Mouse (Mus musculus): Measurements from ENCODE around the gene Etnk2. TPM values are rescaled to one million over a fixed set of nuclear protein-coding genes. Genes with fewer than 3 reads are reported as not detected.

Etnk2 gene
- polyA plus RNA-seq, 1 experiment, result 0.18 TPM

- H3K27me3 ChIP-seq (ENCODE audit: control insufficient read depth, insufficient read depth, low read length), result no peaks in the 10 kb centered on the region
- H3K27ac ChIP-seq (ENCODE audit: control insufficient read depth, insufficient read depth, low read length), result no peak overlapping the region
- 95% methylated on average over 9 of the region's 9 CpGs for WGBS
- H3K36me3 ChIP-seq (ENCODE audit: control insufficient read depth, insufficient read depth, low read length), result no peaks in the 10 kb centered on the region
- TF ChIP-seq POLR2A (IDR thresholded peaks at IDR 0.05; ENCODE audit: control insufficient read depth, extremely low read depth, insufficient read depth, low read length, poor library complexity), result no peak
- TF ChIP-seq CTCF (IDR thresholded peaks at IDR 0.05; ENCODE audit: borderline replicate concordance, control insufficient read depth, extremely low read depth, insufficient read depth, low read length, poor library complexity), result no peak
- peaks cover 15% of the 10 kb centered on the region; the same call in 1 of the 2 replicates for H3K4me1 ChIP-seq (replicated peaks; ENCODE audit: control insufficient read depth, insufficient read depth, low read length)
- DNase-seq, result no peak
- no peak overlapping the region for H3K4me3 ChIP-seq (ENCODE audit: control insufficient read depth, insufficient read depth, low read length)
Measured at GRCm38 (mm10) chr1:133408321-133408720, 44.9 kb downstream of the Etnk2 start.

- Histone ChIP-seq H3K4me1 (replicated peaks; ENCODE audit: control insufficient read depth, insufficient read depth, low read length) (peaks cover 15% of the 10 kb centered on the region; the same call in 1 of the 2 replicates), H3K4me3 (ENCODE audit: control insufficient read depth, insufficient read depth, low read length) (no peak overlapping the region), H3K36me3 (ENCODE audit: control insufficient read depth, insufficient read depth, low read length) (no peaks in the 10 kb centered on the region), H3K27me3 (ENCODE audit: control insufficient read depth, insufficient read depth, low read length) (no peaks in the 10 kb centered on the region), H3K27ac (ENCODE audit: control insufficient read depth, insufficient read depth, low read length) (no peak overlapping the region)
- TF ChIP-seq POLR2A (IDR thresholded peaks at IDR 0.05; ENCODE audit: control insufficient read depth, extremely low read depth, insufficient read depth, low read length, poor library complexity) (no peak), CTCF (IDR thresholded peaks at IDR 0.05; ENCODE audit: borderline replicate concordance, control insufficient read depth, extremely low read depth, insufficient read depth, low read length, poor library complexity) (no peak)
- WGBS, result 94% methylated on average over 6 of the region's 6 CpGs
- DNase-seq, result no peak
Measured at GRCm38 (mm10) chr1:133408880-133409516, 45.6 kb downstream of the Etnk2 start.

DNA sequence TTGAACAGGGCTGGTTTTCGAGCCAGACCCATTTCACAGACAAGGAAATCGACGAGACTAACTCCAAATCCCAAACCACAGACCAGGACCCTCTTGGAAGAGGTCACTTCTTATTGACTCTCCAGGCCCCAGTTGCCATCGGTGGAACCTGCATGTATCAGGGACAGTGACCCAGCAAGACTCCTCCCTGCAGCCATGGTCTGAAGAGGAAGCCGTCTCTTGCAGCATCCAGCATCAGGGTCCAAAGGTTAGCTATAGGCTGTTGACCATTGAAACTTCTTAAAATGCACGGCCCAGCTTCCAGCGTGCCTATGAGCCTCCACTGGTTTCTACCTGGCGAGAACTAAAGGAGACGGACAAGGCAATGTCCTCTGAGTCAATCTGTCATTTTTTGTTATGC lies 46.4 kb downstream of the Etnk2 start:
- TF ChIP-seq POLR2A (IDR thresholded peaks at IDR 0.05; ENCODE audit: control insufficient read depth, extremely low read depth, insufficient read depth, low read length, poor library complexity) (no peak), CTCF (IDR thresholded peaks at IDR 0.05; ENCODE audit: borderline replicate concordance, control insufficient read depth, extremely low read depth, insufficient read depth, low read length, poor library complexity) (no peak)

DNA sequence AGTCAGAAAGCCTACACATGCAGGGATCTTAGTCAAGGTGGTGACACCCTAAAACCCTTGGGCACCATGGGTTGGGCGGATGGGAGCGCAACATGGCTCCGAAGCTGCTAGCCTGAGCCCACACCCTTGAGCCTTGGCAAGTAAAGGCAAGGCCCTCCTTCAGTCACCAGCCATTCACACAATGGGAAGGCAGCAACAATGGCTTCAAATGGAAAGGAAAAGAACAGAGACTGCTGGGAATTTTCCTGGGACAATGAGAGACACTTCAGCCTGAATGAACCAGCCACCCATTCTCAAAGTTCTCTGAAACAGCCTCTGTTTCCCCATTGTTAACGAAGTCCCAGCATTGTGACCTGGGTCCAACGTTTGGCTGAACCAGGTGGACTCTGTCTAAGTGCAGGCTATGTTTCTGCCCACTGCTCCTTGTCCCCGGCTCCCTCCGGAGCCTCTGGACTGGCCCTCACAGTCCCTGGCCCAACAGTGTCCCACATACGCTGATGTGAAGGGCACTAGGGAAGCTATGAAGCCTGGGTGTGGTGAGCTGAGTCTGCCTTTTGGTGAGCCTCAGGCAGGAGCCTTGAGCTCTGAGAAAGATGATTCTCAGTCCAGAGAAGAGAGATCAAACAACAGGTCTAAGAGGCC lies 48.3 kb downstream of the Etnk2 start:
- Histone ChIP-seq H3K4me3 (ENCODE audit: control insufficient read depth, insufficient read depth, low read length) (no peak overlapping the region), H3K36me3 (ENCODE audit: control insufficient read depth, insufficient read depth, low read length) (no peaks in the 10 kb centered on the region), H3K4me1 (replicated peaks; ENCODE audit: control insufficient read depth, insufficient read depth, low read length) (peaks cover 15% of the 10 kb centered on the region; the same call in 1 of the 2 replicates), H3K27ac (ENCODE audit: control insufficient read depth, insufficient read depth, low read length) (no peak overlapping the region), H3K27me3 (ENCODE audit: control insufficient read depth, insufficient read depth, low read length) (no peaks in the 10 kb centered on the region)
- WGBS, result 95% methylated on average over 8 of the region's 8 CpGs
- DNase-seq, result no peak
- no peak for TF ChIP-seq CTCF (IDR thresholded peaks at IDR 0.05; ENCODE audit: borderline replicate concordance, control insufficient read depth, extremely low read depth, insufficient read depth, low read length, poor library complexity)
- TF ChIP-seq POLR2A (IDR thresholded peaks at IDR 0.05; ENCODE audit: control insufficient read depth, extremely low read depth, insufficient read depth, low read length, poor library complexity), result no peak

More for the DNA sequence above, 46.4 kb downstream of the Etnk2 start:
- Histone ChIP-seq H3K27me3 (ENCODE audit: control insufficient read depth, insufficient read depth, low read length) (no peaks in the 10 kb centered on the region), H3K4me3 (ENCODE audit: control insufficient read depth, insufficient read depth, low read length) (no peak overlapping the region), H3K4me1 (replicated peaks; ENCODE audit: control insufficient read depth, insufficient read depth, low read length) (peaks cover 15% of the 10 kb centered on the region; the same call in 1 of the 2 replicates), H3K27ac (ENCODE audit: control insufficient read depth, insufficient read depth, low read length) (no peak overlapping the region), H3K36me3 (ENCODE audit: control insufficient read depth, insufficient read depth, low read length) (no peaks in the 10 kb centered on the region)
- DNase-seq, result no peak
- 96% methylated on average over 9 of the region's 9 CpGs for WGBS

GRCm38 (mm10) chr1:133412941-133413340 lies 49.6 kb downstream of the Etnk2 start:
- Histone ChIP-seq H3K4me3 (ENCODE audit: control insufficient read depth, insufficient read depth, low read length) (no peak overlapping the region), H3K36me3 (ENCODE audit: control insufficient read depth, insufficient read depth, low read length) (no peaks in the 10 kb centered on the region), H3K27me3 (ENCODE audit: control insufficient read depth, insufficient read depth, low read length) (no peaks in the 10 kb centered on the region), H3K4me1 (replicated peaks; ENCODE audit: control insufficient read depth, insufficient read depth, low read length) (peaks cover 17% of the 10 kb centered on the region), H3K27ac (ENCODE audit: control insufficient read depth, insufficient read depth, low read length) (no peak overlapping the region)
- DNase-seq, result no peak
- no peak for TF ChIP-seq POLR2A (IDR thresholded peaks at IDR 0.05; ENCODE audit: control insufficient read depth, extremely low read depth, insufficient read depth, low read length, poor library complexity)
- no peak for TF ChIP-seq CTCF (IDR thresholded peaks at IDR 0.05; ENCODE audit: borderline replicate concordance, control insufficient read depth, extremely low read depth, insufficient read depth, low read length, poor library complexity)
- WGBS, result 72% methylated on average over 9 of the region's 9 CpGs

- no peak overlapping the region for H3K4me3 ChIP-seq (ENCODE audit: control insufficient read depth, insufficient read depth, low read length)
- H3K4me1 ChIP-seq (replicated peaks; ENCODE audit: control insufficient read depth, insufficient read depth, low read length), result peaks cover 25% of the 10 kb centered on the region
- no peak for DNase-seq
Measured at GRCm38 (mm10) chr1:133415086-133415485, 51.7 kb downstream of the Etnk2 start.

More at GRCm38 (mm10) chr1:133415086-133415485, 51.7 kb downstream of the Etnk2 start:
- H3K27ac ChIP-seq (ENCODE audit: control insufficient read depth, insufficient read depth, low read length), result no peak overlapping the region
- no peak for TF ChIP-seq CTCF (IDR thresholded peaks at IDR 0.05; ENCODE audit: borderline replicate concordance, control insufficient read depth, extremely low read depth, insufficient read depth, low read length, poor library complexity)
- TF ChIP-seq POLR2A (IDR thresholded peaks at IDR 0.05; ENCODE audit: control insufficient read depth, extremely low read depth, insufficient read depth, low read length, poor library complexity), result no peak
- no peaks in the 10 kb centered on the region for H3K27me3 ChIP-seq (ENCODE audit: control insufficient read depth, insufficient read depth, low read length)
- 94% methylated on average over 7 of the region's 7 CpGs for WGBS
- no peaks in the 10 kb centered on the region for H3K36me3 ChIP-seq (ENCODE audit: control insufficient read depth, insufficient read depth, low read length)

Measured in thymus, adult 2 months (tissue).